Mouse (Mus musculus) neural tube, embryonic 11.5 days (tissue): ENCODE results near the gene Tmem222. TPM values are rescaled to one million over a fixed set of nuclear protein-coding genes. Genes with fewer than 3 reads are reported as not detected.

Experiments
- ATAC-seq: fragments of 200-750 bp; cut with Nextera tagmentation; 2 replicates; pipeline ENCODE4 v1.8.0; 2017; ENCODE audit warnings: moderate number of reproducible peaks, mild to moderate bottlenecking, moderate TSS enrichment, moderate library complexity; ENCODE audit not compliant: insufficient read depth, low FRiP score, low TSS enrichment
- DNase-seq: peaks from one replicate; pipeline ENCODE4 v3.0.0-alpha.2; 2015; ENCODE audit warnings: low spot score
- H3K27ac ChIP-seq: fragments of 300-500 bp; sonication (generic); 2 replicates; pipeline ENCODE4 v1.5.1; 2014; ENCODE audit warnings: low read depth, mild to moderate bottlenecking, low read length
- H3K27me3 ChIP-seq: fragments of 300-500 bp; sonication (generic); 2 replicates; pipeline ENCODE4 v1.6.1; 2014; ENCODE audit warnings: mild to moderate bottlenecking, low read length, mixed read lengths; ENCODE audit not compliant: control insufficient read depth, insufficient read depth
- H3K36me3 ChIP-seq: fragments of 300-500 bp; sonication (generic); 2 replicates; pipeline ENCODE4 v1.6.1; 2014; ENCODE audit warnings: mild to moderate bottlenecking, low read length, moderate library complexity, mixed read lengths; ENCODE audit not compliant: control insufficient read depth, insufficient read depth
- H3K4me1 ChIP-seq: fragments of 300-500 bp; sonication (generic); 2 replicates; pipeline ENCODE4 v1.6.1; 2014; ENCODE audit warnings: low read length, mixed read lengths; ENCODE audit not compliant: control insufficient read depth, insufficient read depth
- H3K4me2 ChIP-seq: fragments of 300-500 bp; sonication (generic); 2 replicates; pipeline ENCODE4 v1.6.1; 2014; ENCODE audit warnings: low read depth, mild to moderate bottlenecking, moderate library complexity
- H3K4me3 ChIP-seq: fragments of 300-500 bp; sonication (generic); 2 replicates; pipeline ENCODE4 v1.5.1; 2014; ENCODE audit warnings: low read depth, low read length
- H3K9ac ChIP-seq: fragments of 300-500 bp; sonication (generic); 2 replicates; pipeline ENCODE4 v1.6.1; 2014; ENCODE audit warnings: mild to moderate bottlenecking, low read length
- H3K9me3 ChIP-seq: fragments of 300-500 bp; sonication (generic); 2 replicates; pipeline ENCODE4 v1.6.1; 2016; ENCODE audit warnings: low read length; ENCODE audit not compliant: control insufficient read depth
- WGBS: fragments of 180-500 bp; shearing (Covaris S2); extraction: QIAGEN DNeasy Blood & Tissue Kit; methylation state at CpG from one replicate; pipeline ENCODE4 v1.1.7; 2014; 5-methylcytosine and 5-hydroxymethylcytosine counted together
- polyA plus RNA-seq: library from polyadenylated mRNA; unstranded; fragments of >200 nt; fragmentation: Nextera tagmentation; extraction: Ambion mirVana; gene quantifications from 2 replicates; pipeline ENCODE4 v1.2.1, GENCODE M21; 2014

Tmem222 gene
- polyA plus RNA-seq, 1 experiment from 2014 or later = 91.0 TPM

GRCm38 (mm10) chr4:133301802-133302201 lies 24.2 kb upstream of the Tmem222 start:
- Histone ChIP-seq H3K4me2 (no peak overlapping the region), H3K27ac (no peak overlapping the region), H3K4me1 (peaks cover 9% of the 10 kb centered on the region; the same call in 1 of the 2 replicates), H3K27me3 (no peaks in the 10 kb centered on the region), H3K9ac (no peak overlapping the region), H3K36me3 (peaks cover 4% of the 10 kb centered on the region), H3K4me3 (no peak overlapping the region), H3K9me3 (no peaks in the 10 kb centered on the region)
- 21% methylated on average over 4 of the region's 4 CpGs for WGBS
- peak; percentile 53; the same call in 1 of the 2 replicates for ATAC-seq
- peak; percentile 79 for DNase-seq

- Histone ChIP-seq H3K27ac (no peak overlapping the region), H3K9ac (no peak overlapping the region), H3K4me3 (no peak overlapping the region), H3K36me3 (peaks cover 4% of the 10 kb centered on the region), H3K9me3 (no peaks in the 10 kb centered on the region), H3K4me2 (no peak overlapping the region), H3K27me3 (no peaks in the 10 kb centered on the region), H3K4me1 (peaks cover 9% of the 10 kb centered on the region; the same call in 1 of the 2 replicates)
- DNase-seq (no peak), ATAC-seq (no peak)
- WGBS = 87% methylated on average over 11 of the region's 11 CpGs
These were observed 22.8 kb upstream of the Tmem222 start for GRCm38 (mm10) chr4:133300421-133300820.

- Histone ChIP-seq H3K4me1 (peaks cover 9% of the 10 kb centered on the region; the same call in 1 of the 2 replicates), H3K9ac (no peak overlapping the region; the same call in 1 of the 2 replicates), H3K9me3 (no peaks in the 10 kb centered on the region), H3K36me3 (peaks cover 4% of the 10 kb centered on the region), H3K4me2 (no peak overlapping the region), H3K27ac (no peak overlapping the region), H3K4me3 (no peak overlapping the region), H3K27me3 (no peaks in the 10 kb centered on the region)
- ATAC-seq (no peak), DNase-seq (no peak)
- WGBS = 57% methylated on average over 5 of the region's 5 CpGs
These were observed 22.1 kb upstream of the Tmem222 start for GRCm38 (mm10) chr4:133299701-133300100.

GRCm38 (mm10) chr4:133298516-133299365 lies 21.1 kb upstream of the Tmem222 start:
- ATAC-seq (no peak), DNase-seq (no peak)
- Histone ChIP-seq H3K27ac (0 out of 2 replicates have a peak overlapping the region, but pooled peaks have one; percentile 49), H3K9ac (no peak overlapping the region; the same call in 1 of the 2 replicates), H3K9me3 (no peaks in the 10 kb centered on the region), H3K36me3 (peaks cover 2% of the 10 kb centered on the region; the same call in 1 of the 2 replicates), H3K4me1 (peaks cover 15% of the 10 kb centered on the region), H3K4me3 (no peak overlapping the region), H3K4me2 (no peak overlapping the region), H3K27me3 (no peaks in the 10 kb centered on the region)
- 25% methylated on average over 12 of the region's 12 CpGs for WGBS

GRCm38 (mm10) chr4:133297801-133298238 lies 20.2 kb upstream of the Tmem222 start:
- 7% methylated on average over 5 of the region's 5 CpGs for WGBS
- Histone ChIP-seq H3K4me2 (no peak overlapping the region), H3K27me3 (no peaks in the 10 kb centered on the region), H3K4me1 (peaks cover 24% of the 10 kb centered on the region), H3K4me3 (no peak overlapping the region), H3K9me3 (no peaks in the 10 kb centered on the region), H3K27ac (no peak overlapping the region), H3K9ac (peak overlapping the region; percentile 10; the same call in 1 of the 2 replicates), H3K36me3 (peaks cover 2% of the 10 kb centered on the region; the same call in 1 of the 2 replicates)
- ATAC-seq (no peak), DNase-seq (peak; percentile 87)

- Histone ChIP-seq H3K36me3 (peaks cover 2% of the 10 kb centered on the region; the same call in 1 of the 2 replicates), H3K9me3 (no peaks in the 10 kb centered on the region), H3K4me1 (peaks cover 29% of the 10 kb centered on the region), H3K4me2 (no peak overlapping the region), H3K27me3 (no peaks in the 10 kb centered on the region), H3K9ac (no peak overlapping the region), H3K4me3 (no peak overlapping the region), H3K27ac (no peak overlapping the region)
- no peak for DNase-seq
- 66% methylated on average over 10 of the region's 10 CpGs for whole genome bisulfite sequencing
- no peak for ATAC-seq
These were observed 19.8 kb upstream of the Tmem222 start for GRCm38 (mm10) chr4:133297360-133297759.

- Histone ChIP-seq H3K36me3 (no peaks in the 10 kb centered on the region; the same call in 1 of the 2 replicates), H3K9me3 (no peaks in the 10 kb centered on the region), H3K4me2 (no peak overlapping the region; the same call in 1 of the 2 replicates), H3K27ac (no peak overlapping the region), H3K9ac (peak overlapping the region; percentile 19; the same call in 1 of the 2 replicates), H3K27me3 (no peaks in the 10 kb centered on the region), H3K4me3 (no peak overlapping the region), H3K4me1 (peaks cover 32% of the 10 kb centered on the region)
- DNase-seq (no peak), ATAC-seq (no peak)
- 25% methylated on average over 11 of the region's 11 CpGs for WGBS
These were observed 16.5 kb upstream of the Tmem222 start for GRCm38 (mm10) chr4:133294084-133294483.

- no peaks in the 10 kb centered on the region for H3K9me3 ChIP-seq
- peak overlapping the region; percentile 19 for H3K9ac ChIP-seq
- no peak for ATAC-seq
- no peak overlapping the region for H3K4me3 ChIP-seq
- peak; percentile 56 for DNase-seq
- H3K4me2 ChIP-seq = peak overlapping the region; percentile 19; the same call in 1 of the 2 replicates
- H3K36me3 ChIP-seq = no peaks in the 10 kb centered on the region; the same call in 1 of the 2 replicates
- peak overlapping the region; percentile 50 for H3K27ac ChIP-seq
- 7% methylated on average over 23 of the region's 24 CpGs for whole genome bisulfite sequencing
- H3K4me1 ChIP-seq = peaks cover 26% of the 10 kb centered on the region
- no peaks in the 10 kb centered on the region for H3K27me3 ChIP-seq
These were observed 15.6 kb upstream of the Tmem222 start for GRCm38 (mm10) chr4:133292901-133293843.
